Mouse (Mus musculus) neural tube, embryonic 15.5 days (tissue): ENCODE measurements around the gene Tmem38a. TPM values are rescaled to one million over a fixed set of nuclear protein-coding genes. Genes with fewer than 3 reads are reported as not detected.

Experiments
- ATAC-seq: fragments of 200-750 bp; cut with Nextera tagmentation; 2 replicates; pipeline ENCODE4 v1.8.0; 2017; ENCODE audit warnings: mild to moderate bottlenecking, moderate TSS enrichment, moderate library complexity; ENCODE audit not compliant: low FRiP score
- H3K27ac ChIP-seq: fragments of 300-500 bp; sonication (generic); replicated peaks from 2 replicates; pipeline ENCODE4 v1.5.1; 2015; ENCODE audit warnings: mild to moderate bottlenecking, inconsistent platforms
- H3K27me3 ChIP-seq: fragments of 300-500 bp; sonication (generic); replicated peaks from 2 replicates; pipeline ENCODE4 v1.6.1; 2015; ENCODE audit warnings: inconsistent platforms
- H3K36me3 ChIP-seq: fragments of 300-500 bp; sonication (generic); 2 replicates; pipeline ENCODE4 v1.6.1; 2015; ENCODE audit warnings: inconsistent platforms
- H3K4me1 ChIP-seq: fragments of 300-500 bp; sonication (generic); 2 replicates; pipeline ENCODE4 v1.6.1; 2015; ENCODE audit warnings: inconsistent platforms
- H3K4me2 ChIP-seq: fragments of 300-500 bp; sonication (generic); 2 replicates; pipeline ENCODE4 v1.6.1; 2015; ENCODE audit warnings: inconsistent platforms, mild to moderate bottlenecking, moderate library complexity
- H3K4me3 ChIP-seq: fragments of 300-500 bp; sonication (generic); replicated peaks from 2 replicates; pipeline ENCODE4 v1.5.1; 2015; ENCODE audit warnings: mild to moderate bottlenecking, inconsistent platforms
- H3K9ac ChIP-seq: fragments of 300-500 bp; sonication (generic); replicated peaks from 2 replicates; pipeline ENCODE4 v1.6.1; 2015; ENCODE audit warnings: mild to moderate bottlenecking, inconsistent platforms
- H3K9me3 ChIP-seq: fragments of 300-500 bp; sonication (generic); replicated peaks from 2 replicates; pipeline ENCODE4 v1.6.1; 2016; ENCODE audit warnings: inconsistent platforms
- WGBS: fragments of 180-500 bp; shearing (Covaris S2); methylation state at CpG from one replicate; pipeline ENCODE4 v1.1.7; 2015; ENCODE audit warnings: mixed read lengths; 5-methylcytosine and 5-hydroxymethylcytosine counted together
- microRNA-seq: library from miRNA; unstranded; fragments of <30 nt; microRNA quantifications from one replicate; pipeline ENCODE4, GENCODE M21; 2017
- polyA plus RNA-seq: library from polyadenylated mRNA; unstranded; fragments of >200 nt; fragmentation: Nextera tagmentation; extraction: Ambion mirVana; gene quantifications from 2 replicates; pipeline ENCODE4 v1.2.1, GENCODE M21; 2015

Gene Tmem38a
- polyA plus RNA-seq, 1 experiment from 2014 or later: 38.1 TPM

- Histone ChIP-seq H3K9ac (no peak overlapping the region), H3K4me3 (no peak overlapping the region), H3K27me3 (no peaks in the 10 kb centered on the region), H3K36me3 (no peaks in the 10 kb centered on the region), H3K27ac (no peak overlapping the region), H3K4me2 (no peak overlapping the region), H3K4me1 (peaks cover 5% of the 10 kb centered on the region), H3K9me3 (no peaks in the 10 kb centered on the region)
- no peak for ATAC-seq
- 91% methylated on average over 10 of the region's 10 CpGs for WGBS
These were observed 17.0 kb downstream of the Tmem38a start for GRCm38 (mm10) chr8:72588865-72589264.

GRCm38 (mm10) chr8:72589286-72589685 is 17.4 kb downstream of the Tmem38a start:
- 80% methylated on average over 7 of the region's 7 CpGs for WGBS

DNA sequence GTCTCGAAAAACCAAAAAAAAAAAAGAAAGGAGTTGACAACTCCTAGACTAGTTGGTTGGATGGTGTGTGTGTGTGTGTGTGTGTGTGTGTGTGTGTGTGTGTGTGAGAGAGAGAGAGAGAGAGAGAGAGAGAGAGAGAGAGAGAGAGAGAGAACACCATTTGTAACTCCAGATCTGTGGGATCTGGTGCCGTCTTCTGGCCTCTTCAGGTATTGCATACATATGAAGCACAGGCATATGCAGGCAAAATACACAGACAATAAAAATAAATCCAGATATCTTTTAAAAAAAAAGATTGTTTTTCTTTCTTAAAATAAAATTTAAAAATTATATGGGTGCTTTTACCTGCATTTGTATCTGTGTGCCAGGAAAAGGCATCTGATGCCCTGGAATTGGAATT is 18.3 kb downstream of the Tmem38a start:
- peaks cover 5% of the 10 kb centered on the region for H3K4me1 ChIP-seq
- ATAC-seq: no peak
- H3K9me3 ChIP-seq: no peaks in the 10 kb centered on the region
- no peak overlapping the region for H3K4me3 ChIP-seq
- no peak overlapping the region for H3K4me2 ChIP-seq
- H3K36me3 ChIP-seq: no peaks in the 10 kb centered on the region
- H3K27me3 ChIP-seq: no peaks in the 10 kb centered on the region
- H3K9ac ChIP-seq: no peak overlapping the region
- 67% methylated on average over 2 of the region's 2 CpGs for WGBS
- H3K27ac ChIP-seq: no peak overlapping the region

More at GRCm38 (mm10) chr8:72589286-72589685, 17.4 kb downstream of the Tmem38a start:
- H3K4me3 ChIP-seq: no peak overlapping the region
- H3K27ac ChIP-seq: no peak overlapping the region
- peaks cover 5% of the 10 kb centered on the region for H3K4me1 ChIP-seq
- no peaks in the 10 kb centered on the region for H3K36me3 ChIP-seq
- no peaks in the 10 kb centered on the region for H3K9me3 ChIP-seq
- no peak overlapping the region for H3K9ac ChIP-seq
- ATAC-seq: no peak
- H3K4me2 ChIP-seq: no peak overlapping the region
- H3K27me3 ChIP-seq: no peaks in the 10 kb centered on the region

Small RNA genes lying within 50 kb of the gene (microRNA-seq; reads per million reads assigned to microRNA genes)
- not detected for gene Gm28019

Other genes starting within 250 kb of the Tmem38a start
- 51.5 and 54.3 TPM in 2 replicates for gene Eps15l1, start 150.6 kb upstream of the Tmem38a start, polyA plus RNA-seq
- 0.99 and 1.3 TPM in 2 replicates for gene Calr3, start 128.2 kb upstream of the Tmem38a start, polyA plus RNA-seq
- 16.3 and 17.0 TPM in 2 replicates for gene 1700030K09Rik, start 128.2 kb upstream of the Tmem38a start, polyA plus RNA-seq
- gene Cherp, start 96.8 kb upstream of the Tmem38a start, polyA plus RNA-seq: 41.2 and 52.0 TPM in 2 replicates
- 14.8 and 15.1 TPM in 2 replicates for gene Slc35e1, start 79.4 kb upstream of the Tmem38a start, polyA plus RNA-seq
- 14.5 and 15.7 TPM in 2 replicates for gene Med26, start 23.8 kb upstream of the Tmem38a start, polyA plus RNA-seq
- gene Smim7, start 967 bp upstream of the Tmem38a start, polyA plus RNA-seq: 121 and 124 TPM in 2 replicates
- 2.9 and 3.2 TPM in 2 replicates for gene Nwd1, start 74.7 kb downstream of the Tmem38a start, polyA plus RNA-seq
- 152 and 163 TPM in 2 replicates for gene Sin3b, start 151.2 kb downstream of the Tmem38a start, polyA plus RNA-seq
- 0.26 and 0.93 TPM in 2 replicates for gene F2rl3, start 189.8 kb downstream of the Tmem38a start, polyA plus RNA-seq